Mouse (Mus musculus) embryonic facial prominence, embryonic 14.5 days (tissue): Measurements from ENCODE around the gene Tmtc1. TPM values are rescaled to one million over a fixed set of nuclear protein-coding genes. Genes with fewer than 3 reads are reported as not detected.
A peak's percentile ranks its signal among the peaks of the same experiment; 100 is the strongest.

Source experiments
- ATAC-seq: fragments of 200-750 bp; cut with Nextera tagmentation; 2 replicates; pipeline ENCODE4 v1.8.0; 2017; ENCODE audit warnings: low read depth, moderate number of reproducible peaks, moderate TSS enrichment
- DNase-seq: peaks from one replicate; pipeline ENCODE4 v3.0.0-alpha.2; 2015; ENCODE audit warnings: low spot score
- H3K27ac ChIP-seq: fragments of 300-500 bp; sonication (generic); replicated peaks from 2 replicates; pipeline ENCODE4 v1.5.1; 2014; ENCODE audit warnings: low read depth, mild to moderate bottlenecking, low read length, moderate library complexity
- H3K27me3 ChIP-seq: fragments of 300-500 bp; sonication (generic); replicated peaks from 2 replicates; pipeline ENCODE4 v1.6.1; 2014; ENCODE audit warnings: low read length; ENCODE audit not compliant: control insufficient read depth, insufficient read depth
- H3K36me3 ChIP-seq: fragments of 300-500 bp; sonication (generic); 2 replicates; pipeline ENCODE4 v1.6.1; 2014; ENCODE audit warnings: low read length, mixed read lengths; ENCODE audit not compliant: control insufficient read depth, insufficient read depth
- H3K4me1 ChIP-seq: fragments of 300-500 bp; sonication (generic); 2 replicates; pipeline ENCODE4 v1.6.1; 2014; ENCODE audit warnings: antibody characterized with exemption, low read length; ENCODE audit not compliant: control insufficient read depth, insufficient read depth
- H3K4me2 ChIP-seq: fragments of 300-500 bp; sonication (generic); 2 replicates; pipeline ENCODE4 v1.6.1; 2014; ENCODE audit warnings: low read depth, mild to moderate bottlenecking, low read length, moderate library complexity, mixed read lengths
- H3K4me3 ChIP-seq: fragments of 300-500 bp; sonication (generic); 2 replicates; pipeline ENCODE4 v1.5.1; 2014; ENCODE audit warnings: low read depth, mild to moderate bottlenecking, low read length
- H3K9ac ChIP-seq: fragments of 300-500 bp; sonication (generic); 2 replicates; pipeline ENCODE4 v1.6.1; 2014; ENCODE audit warnings: low read depth, mild to moderate bottlenecking, low read length, moderate library complexity, mixed read lengths
- H3K9me3 ChIP-seq: fragments of 300-500 bp; sonication (generic); 2 replicates; pipeline ENCODE4 v1.6.1; 2016; ENCODE audit warnings: low read length; ENCODE audit not compliant: control insufficient read depth
- WGBS: fragments of 180-500 bp; shearing (Covaris S2); extraction: QIAGEN DNeasy Blood & Tissue Kit; methylation state at CpG from one replicate; pipeline ENCODE4 v1.1.7; 2014; 5-methylcytosine and 5-hydroxymethylcytosine counted together
- polyA plus RNA-seq: library from polyadenylated mRNA; unstranded; fragments of >200 nt; fragmentation: Nextera tagmentation; extraction: Ambion mirVana; gene quantifications from 2 replicates; pipeline ENCODE4 v1.2.1, GENCODE M21; 2014

The Tmtc1 gene
- polyA plus RNA-seq, 1 experiment from 2014 or later, result 4.6 TPM

- 55% methylated on average over 7 of the region's 7 CpGs for WGBS
- no peak overlapping the region for H3K4me3 ChIP-seq
- peak; percentile 25 for DNase-seq
Measured at GRCm38 (mm10) chr6:148359348-148359905, 84.8 kb downstream of the Tmtc1 start.

GRCm38 (mm10) chr6:148358580-148359246 lies 85.5 kb downstream of the Tmtc1 start:
- H3K4me2 ChIP-seq, result no peak overlapping the region
- H3K9ac ChIP-seq, result no peak overlapping the region
- 55% methylated on average over 8 of the region's 12 CpGs for WGBS
- no peaks in the 10 kb centered on the region; the same call in 1 of the 2 replicates for H3K4me1 ChIP-seq
- no peak overlapping the region for H3K4me3 ChIP-seq
- peaks cover 21% of the 10 kb centered on the region for H3K36me3 ChIP-seq
- H3K27me3 ChIP-seq, result no peaks in the 10 kb centered on the region
- peak; percentile 62 for ATAC-seq
- peak overlapping the region; percentile 44; the same call in 1 of the 2 replicates for H3K27ac ChIP-seq
- peaks cover 25% of the 10 kb centered on the region for H3K9me3 ChIP-seq
- DNase-seq, result peak; percentile 40

More at GRCm38 (mm10) chr6:148359348-148359905, 84.8 kb downstream of the Tmtc1 start:
- H3K9me3 ChIP-seq, result peaks cover 21% of the 10 kb centered on the region
- H3K27me3 ChIP-seq, result no peaks in the 10 kb centered on the region
- no peaks in the 10 kb centered on the region; the same call in 1 of the 2 replicates for H3K4me1 ChIP-seq
- no peak; the same call in 1 of the 2 replicates for ATAC-seq
- no peak overlapping the region for H3K9ac ChIP-seq
- no peak overlapping the region for H3K27ac ChIP-seq
- no peak overlapping the region for H3K4me2 ChIP-seq
- peaks cover 21% of the 10 kb centered on the region for H3K36me3 ChIP-seq

GRCm38 (mm10) chr6:148356141-148356540 lies 88.0 kb downstream of the Tmtc1 start:
- Histone ChIP-seq H3K9me3 (peaks cover 25% of the 10 kb centered on the region), H3K36me3 (peaks cover 21% of the 10 kb centered on the region), H3K27me3 (no peaks in the 10 kb centered on the region), H3K9ac (no peak overlapping the region), H3K4me2 (no peak overlapping the region), H3K4me3 (no peak overlapping the region), H3K27ac (no peak overlapping the region), H3K4me1 (no peaks in the 10 kb centered on the region; the same call in 1 of the 2 replicates)
- DNase-seq (no peak), ATAC-seq (no peak)

- Histone ChIP-seq H3K4me1 (no peaks in the 10 kb centered on the region; the same call in 1 of the 2 replicates), H3K9ac (peak overlapping the region; percentile 68), H3K27me3 (no peaks in the 10 kb centered on the region), H3K9me3 (peaks cover 25% of the 10 kb centered on the region), H3K4me2 (peak overlapping the region; percentile 60), H3K36me3 (peaks cover 21% of the 10 kb centered on the region), H3K4me3 (peak overlapping the region; percentile 51), H3K27ac (no peak overlapping the region)
- WGBS, result 37% methylated on average over 76 of the region's 85 CpGs
- ATAC-seq (peak; percentile 66), DNase-seq (peak; percentile 77)
Measured at GRCm38 (mm10) chr6:148354509-148355474, 89.4 kb downstream of the Tmtc1 start.

GRCm38 (mm10) chr6:148354151-148354508 lies 90.1 kb downstream of the Tmtc1 start:
- no peak for ATAC-seq
- WGBS, result 80% methylated on average over 16 of the region's 16 CpGs
- peaks cover 25% of the 10 kb centered on the region for H3K9me3 ChIP-seq
- no peaks in the 10 kb centered on the region for H3K27me3 ChIP-seq
- H3K4me2 ChIP-seq, result peak overlapping the region; percentile 60
- no peak overlapping the region for H3K27ac ChIP-seq
- peaks cover 21% of the 10 kb centered on the region for H3K36me3 ChIP-seq
- no peak overlapping the region; the same call in 1 of the 2 replicates for H3K9ac ChIP-seq
- H3K4me1 ChIP-seq, result no peaks in the 10 kb centered on the region; the same call in 1 of the 2 replicates
- peak overlapping the region; percentile 51 for H3K4me3 ChIP-seq
- peak; percentile 6 for DNase-seq

- DNase-seq, result no peak
- WGBS, result 80% methylated on average over 3 of the region's 3 CpGs
- no peaks in the 10 kb centered on the region for H3K9me3 ChIP-seq
Measured at GRCm38 (mm10) chr6:148345001-148345400, 99.2 kb downstream of the Tmtc1 start.

GRCm38 (mm10) chr6:148342191-148342590 lies 102.0 kb downstream of the Tmtc1 start:
- H3K27ac ChIP-seq, result no peak overlapping the region

More at GRCm38 (mm10) chr6:148345001-148345400, 99.2 kb downstream of the Tmtc1 start:
- Histone ChIP-seq H3K9ac (no peak overlapping the region), H3K27ac (no peak overlapping the region), H3K36me3 (no peaks in the 10 kb centered on the region), H3K4me2 (no peak overlapping the region), H3K27me3 (no peaks in the 10 kb centered on the region), H3K4me1 (no peaks in the 10 kb centered on the region), H3K4me3 (no peak overlapping the region)
- no peak for ATAC-seq

GRCm38 (mm10) chr6:148341765-148342164 lies 102.4 kb downstream of the Tmtc1 start:
- ATAC-seq (no peak), DNase-seq (no peak)
- H3K9me3 ChIP-seq, result no peaks in the 10 kb centered on the region
- no peak overlapping the region for H3K4me3 ChIP-seq
- H3K9ac ChIP-seq, result no peak overlapping the region
- no peaks in the 10 kb centered on the region for H3K27me3 ChIP-seq
- H3K27ac ChIP-seq, result no peak overlapping the region
- no peaks in the 10 kb centered on the region for H3K36me3 ChIP-seq
- WGBS, result 78% methylated on average over 2 of the region's 2 CpGs
- no peak overlapping the region for H3K4me2 ChIP-seq
- no peaks in the 10 kb centered on the region for H3K4me1 ChIP-seq

More at GRCm38 (mm10) chr6:148342191-148342590, 102.0 kb downstream of the Tmtc1 start:
- no peaks in the 10 kb centered on the region for H3K4me1 ChIP-seq
- H3K9me3 ChIP-seq, result no peaks in the 10 kb centered on the region
- no peaks in the 10 kb centered on the region for H3K36me3 ChIP-seq
- no peak overlapping the region for H3K9ac ChIP-seq
- no peak overlapping the region for H3K4me3 ChIP-seq
- WGBS, result 86% methylated on average over 2 of the region's 2 CpGs
- no peaks in the 10 kb centered on the region for H3K27me3 ChIP-seq
- H3K4me2 ChIP-seq, result no peak overlapping the region
- DNase-seq, result no peak
- no peak for ATAC-seq
